Mouse (Mus musculus) layer of hippocampus, adult 2 months (tissue): ENCODE measurements around the gene Slc25a21. TPM values are rescaled to one million over a fixed set of nuclear protein-coding genes. Genes with fewer than 3 reads are reported as not detected.

ENCODE experiments used
- DNase-seq, 2 experiments: peaks; one replicate each; pipeline ENCODE4 v3.0.0; 2022; ENCODE audit warnings: low spot score in 2 of 2
- H3K27ac ChIP-seq: fragments of 200-600 bp; 2 replicates; pipeline ENCODE4 v1.8.1; 2022
- H3K4me3 ChIP-seq: fragments of 200-600 bp; 2 replicates; pipeline ENCODE4 v1.8.1; 2022; ENCODE audit warnings: mild to moderate bottlenecking
- CTCF ChIP-seq: fragments of 200-600 bp; conservative IDR thresholded peaks from 2 replicates; pipeline ENCODE4 v1.8.1; 2022; ENCODE audit warnings: antibody characterized with exemption, mild to moderate bottlenecking, moderate library complexity
- total RNA-seq, 2 experiments: library from RNA; stranded (reverse); gene quantifications; 2 replicates each; pipeline ENCODE4 v1.2.3; 2021

Gene Slc25a21
- total RNA-seq, 2 experiments from 2014 or later: 0.42 to 2.0 TPM

- H3K4me3 ChIP-seq: no peak overlapping the region
- DNase-seq: no peak
- no peak for TF ChIP-seq CTCF
- no peak overlapping the region for H3K27ac ChIP-seq
Observed at GRCm38 (mm10) chr12:57162840-57163239, 34.4 kb downstream of the Slc25a21 start.

DNA sequence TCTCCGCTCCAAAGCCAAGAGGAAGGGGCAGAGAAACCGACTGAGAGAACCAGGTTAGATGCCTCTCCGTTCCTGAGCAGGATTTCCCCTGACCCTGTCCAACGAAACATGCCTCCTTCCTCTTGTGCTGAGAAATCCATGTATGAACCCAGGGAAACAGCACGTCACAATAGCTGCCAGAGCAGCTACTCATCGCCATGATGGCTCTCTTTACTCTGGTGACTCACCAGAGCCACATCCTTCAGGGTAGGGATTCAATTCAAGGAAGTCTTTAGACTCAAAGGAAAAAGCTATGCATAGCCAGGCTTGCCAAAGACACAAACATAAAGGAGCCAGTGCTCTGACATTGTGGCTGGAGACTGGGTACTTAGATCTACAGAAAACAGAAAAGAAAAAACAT is 37.4 kb downstream of the Slc25a21 start:
- Histone ChIP-seq H3K27ac (no peak overlapping the region), H3K4me3 (no peak overlapping the region)
- TF ChIP-seq CTCF: no peak
- no peak for DNase-seq

- Histone ChIP-seq H3K27ac (no peak overlapping the region), H3K4me3 (no peak overlapping the region)
- no peak for DNase-seq
- peak; percentile 70 for TF ChIP-seq CTCF
Observed at GRCm38 (mm10) chr12:57158266-57158665, 39.0 kb downstream of the Slc25a21 start.

DNA sequence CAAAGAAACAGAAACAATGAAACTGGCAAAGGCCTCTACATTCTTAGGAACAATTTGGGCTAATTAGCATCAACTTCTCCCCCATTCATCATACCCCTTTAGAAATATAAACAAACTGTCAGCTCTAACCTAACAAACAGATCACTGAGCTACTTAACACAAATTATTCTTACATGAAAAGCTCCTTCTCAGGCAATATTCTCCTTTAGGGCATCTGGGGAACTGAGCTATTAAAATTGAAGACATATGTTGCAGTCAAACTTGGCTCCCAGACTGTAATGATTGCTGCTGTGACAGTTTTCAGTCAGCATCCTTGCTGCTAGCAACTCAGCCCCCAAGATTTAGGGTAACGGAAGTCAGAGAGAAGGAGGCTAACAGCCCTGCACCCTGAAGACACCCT is 58.3 kb downstream of the Slc25a21 start:
- DNase-seq: peak in 1 of 2 experiments; percentile 8
- Histone ChIP-seq H3K27ac (no peak overlapping the region), H3K4me3 (no peak overlapping the region)
- TF ChIP-seq CTCF: no peak

- Histone ChIP-seq H3K27ac (no peak overlapping the region), H3K4me3 (no peak overlapping the region)
- DNase-seq: no peak
- TF ChIP-seq CTCF: no peak
Observed at GRCm38 (mm10) chr12:57137809-57138208, 59.5 kb downstream of the Slc25a21 start.

- no peak for TF ChIP-seq CTCF
- H3K27ac ChIP-seq: no peak overlapping the region
- no peak overlapping the region for H3K4me3 ChIP-seq
- DNase-seq: no peak
Observed at GRCm38 (mm10) chr12:57118602-57119001, 78.7 kb downstream of the Slc25a21 start.

GRCm38 (mm10) chr12:57115516-57115915 is 81.8 kb downstream of the Slc25a21 start:
- no peak overlapping the region for H3K4me3 ChIP-seq
- H3K27ac ChIP-seq: no peak overlapping the region
- no peak for TF ChIP-seq CTCF
- DNase-seq: no peak

DNA sequence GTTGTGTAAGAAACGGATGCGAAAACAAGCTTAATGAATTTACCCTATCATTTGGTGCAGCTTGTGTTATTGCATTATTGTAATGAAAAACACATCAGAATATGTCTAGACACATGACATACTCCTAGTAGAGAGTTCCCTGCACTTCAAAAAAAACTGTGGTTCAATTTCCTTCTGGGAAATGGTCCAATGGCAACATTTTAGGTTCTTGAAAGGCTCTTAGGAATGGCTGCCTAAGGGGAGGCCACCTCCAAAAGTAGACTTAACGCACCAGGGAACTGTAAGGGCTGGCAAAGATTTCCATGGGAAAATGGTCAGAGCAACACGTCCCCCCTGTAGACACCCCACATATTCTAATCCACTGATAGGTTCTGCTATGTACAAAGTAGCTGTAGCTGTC is 87.9 kb downstream of the Slc25a21 start:
- Histone ChIP-seq H3K27ac (no peak overlapping the region), H3K4me3 (no peak overlapping the region)
- no peak for DNase-seq
- no peak for TF ChIP-seq CTCF

DNA sequence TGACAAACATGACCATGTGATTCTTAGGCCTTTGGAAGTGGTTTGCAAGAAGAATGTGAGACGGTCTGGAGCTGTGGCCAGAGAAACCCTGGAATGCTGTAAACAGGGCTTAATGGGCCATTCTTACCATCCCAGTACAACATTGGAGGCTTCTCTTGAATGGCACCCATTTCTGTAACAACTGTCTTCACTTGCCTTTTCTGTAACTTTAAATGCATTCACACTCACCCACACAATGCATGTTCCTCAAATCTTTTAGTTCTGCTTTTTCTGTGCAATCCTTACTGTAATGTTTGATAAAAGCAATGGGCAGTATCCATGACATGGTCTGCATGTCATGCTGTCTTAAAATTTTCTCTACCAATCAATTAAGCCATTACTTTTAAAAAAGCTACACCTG is 95.0 kb downstream of the Slc25a21 start:
- Histone ChIP-seq H3K4me3 (no peak overlapping the region), H3K27ac (no peak overlapping the region)
- no peak for DNase-seq
- no peak for TF ChIP-seq CTCF

DNA sequence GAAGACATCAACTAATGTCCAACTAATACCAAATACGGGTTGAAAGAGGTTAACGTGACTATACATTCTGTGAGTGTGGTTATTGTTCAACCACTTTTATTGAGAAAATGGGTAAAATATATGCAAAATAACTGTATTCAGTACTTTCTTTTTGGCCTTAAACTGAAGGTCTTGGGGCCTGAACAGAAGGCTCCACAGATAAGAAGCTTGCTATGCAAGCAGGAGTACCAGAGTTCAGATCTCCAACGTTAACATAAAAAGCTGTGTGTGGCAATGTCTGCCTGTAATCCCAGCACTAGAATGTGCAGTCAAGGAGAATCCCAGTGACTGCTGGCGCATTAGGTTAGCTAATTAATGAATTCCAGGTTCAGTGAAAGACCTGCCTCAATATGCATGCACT is 96.7 kb downstream of the Slc25a21 start:
- no peak overlapping the region for H3K27ac ChIP-seq
- TF ChIP-seq CTCF: no peak
- H3K4me3 ChIP-seq: no peak overlapping the region
- no peak for DNase-seq

DNA sequence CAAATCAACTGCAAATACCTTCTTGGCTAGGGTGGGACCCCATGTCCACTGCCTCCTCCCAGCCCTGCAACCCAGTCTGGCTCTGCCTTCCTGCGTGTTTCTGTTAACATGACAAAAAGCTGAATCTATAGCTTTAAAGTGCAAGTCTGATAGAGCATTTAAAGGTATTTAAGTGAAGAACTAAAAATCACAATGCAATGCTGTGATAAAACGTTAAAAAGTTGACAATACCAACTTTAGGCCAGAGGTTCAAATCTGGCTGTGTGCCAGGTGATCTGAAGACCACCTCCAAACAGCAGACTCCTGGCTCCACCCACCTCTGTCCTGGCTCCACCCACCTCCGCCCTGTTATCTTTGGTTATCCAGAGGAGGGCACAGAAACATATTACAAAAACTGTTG is 98.2 kb downstream of the Slc25a21 start:
- DNase-seq: no peak
- TF ChIP-seq CTCF: no peak
- Histone ChIP-seq H3K4me3 (no peak overlapping the region), H3K27ac (no peak overlapping the region)

DNA sequence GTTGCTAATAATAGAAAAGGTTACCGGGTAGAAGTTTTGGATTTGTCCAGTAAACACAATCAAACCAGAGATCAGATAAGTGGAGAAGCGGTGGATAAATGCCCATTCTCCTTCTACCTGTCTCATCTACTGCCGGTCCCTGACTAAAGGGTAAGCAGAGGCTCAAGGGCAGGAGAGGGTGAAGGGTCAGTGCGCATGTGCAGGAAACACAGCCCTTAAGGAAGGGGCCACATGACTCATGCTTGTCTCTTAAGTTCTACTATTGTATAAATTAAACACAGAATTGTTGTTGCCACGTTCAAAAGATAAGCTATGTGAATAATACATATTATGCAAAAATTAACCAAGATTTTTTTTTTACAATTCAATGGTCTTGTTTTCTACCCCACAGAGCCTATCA is 98.9 kb downstream of the Slc25a21 start:
- Histone ChIP-seq H3K4me3 (no peak overlapping the region), H3K27ac (no peak overlapping the region)
- no peak for DNase-seq
- no peak for TF ChIP-seq CTCF

DNA sequence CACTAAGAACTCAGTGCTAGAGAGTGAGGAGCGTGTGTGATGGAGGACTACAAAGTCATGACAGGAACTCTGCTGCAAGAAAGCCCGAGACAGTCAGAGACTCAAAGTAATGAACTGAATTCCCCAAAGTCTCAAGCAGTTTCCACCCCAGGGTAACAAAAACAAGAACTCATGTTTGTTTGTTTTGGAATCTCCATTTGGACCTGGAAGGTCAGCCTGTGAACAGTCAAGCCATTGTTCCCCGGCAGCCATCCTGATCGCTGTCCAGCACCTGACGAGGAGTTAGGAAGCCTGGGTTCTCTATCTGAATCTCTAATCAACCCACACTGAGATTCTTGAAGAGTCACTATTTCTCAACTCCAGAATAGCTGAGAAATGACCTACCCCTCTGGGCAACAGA is 104.2 kb downstream of the Slc25a21 start:
- no peak overlapping the region for H3K27ac ChIP-seq
- H3K4me3 ChIP-seq: no peak overlapping the region
- no peak for TF ChIP-seq CTCF
- no peak for DNase-seq

DNA sequence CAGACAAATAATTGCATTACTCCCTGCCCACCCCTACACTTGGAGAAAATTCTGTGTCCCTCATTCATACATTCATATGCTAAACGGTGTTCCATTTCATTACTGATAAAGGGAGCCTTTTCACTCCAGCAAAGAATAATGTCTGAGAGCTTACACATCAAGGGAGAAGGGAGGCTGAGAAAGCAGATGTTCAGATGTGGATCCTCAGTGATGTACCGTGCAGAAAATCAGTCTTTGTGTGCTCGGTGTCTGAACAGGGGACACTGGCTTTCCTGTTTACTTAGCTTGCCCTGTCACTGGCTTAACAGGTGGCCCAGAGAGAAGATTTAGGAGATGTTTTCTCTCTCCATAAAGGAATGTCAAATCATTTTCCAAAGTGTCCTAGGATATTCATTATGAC is 112.8 kb downstream of the Slc25a21 start:
- DNase-seq: no peak
- Histone ChIP-seq H3K4me3 (no peak overlapping the region), H3K27ac (no peak overlapping the region)
- TF ChIP-seq CTCF: no peak

- DNase-seq: no peak
- Histone ChIP-seq H3K27ac (no peak overlapping the region), H3K4me3 (no peak overlapping the region)
- TF ChIP-seq CTCF: no peak
Observed at GRCm38 (mm10) chr12:57083533-57083932, 113.7 kb downstream of the Slc25a21 start.
